Mouse (Mus musculus) lung, postnatal 0 days (tissue): ENCODE results near the gene Bmi1. TPM values are rescaled to one million over a fixed set of nuclear protein-coding genes. Genes with fewer than 3 reads are reported as not detected.

Source experiments
- ATAC-seq: fragments of 200-750 bp; cut with Nextera tagmentation; 2 replicates; pipeline ENCODE4 v1.8.0; 2017; ENCODE audit warnings: moderate library complexity
- DNase-seq: peaks from one replicate; pipeline ENCODE4 v3.0.0-alpha.2; 2016; ENCODE audit warnings: low spot score
- H3K27ac ChIP-seq: fragments of 300-500 bp; sonication (generic); 2 replicates; pipeline ENCODE4 v1.5.1; 2014; ENCODE audit warnings: antibody characterized with exemption, mild to moderate bottlenecking, low read length, mixed read lengths
- H3K27me3 ChIP-seq: fragments of 300-500 bp; sonication (generic); replicated peaks from 2 replicates; pipeline ENCODE4 v1.6.1; 2014; ENCODE audit warnings: low read length, mixed read lengths; ENCODE audit not compliant: insufficient read depth
- H3K36me3 ChIP-seq: fragments of 300-500 bp; sonication (generic); 2 replicates; pipeline ENCODE4 v1.6.1; 2014; ENCODE audit warnings: low read length, mixed read lengths; ENCODE audit not compliant: insufficient read depth
- H3K4me1 ChIP-seq: fragments of 300-500 bp; sonication (generic); 2 replicates; pipeline ENCODE4 v1.6.1; 2014; ENCODE audit warnings: antibody characterized with exemption, low read depth, low read length, mixed read lengths; ENCODE audit not compliant: insufficient read depth
- H3K4me2 ChIP-seq: fragments of 300-500 bp; sonication (generic); replicated peaks from 2 replicates; pipeline ENCODE4 v1.6.1; 2014; ENCODE audit warnings: low read depth, mild to moderate bottlenecking, low read length, moderate library complexity, mixed read lengths
- H3K4me3 ChIP-seq: fragments of 300-500 bp; sonication (generic); 2 replicates; pipeline ENCODE4 v1.5.1; 2014; ENCODE audit warnings: low read depth, low read length
- H3K9ac ChIP-seq: fragments of 300-500 bp; sonication (generic); replicated peaks from 2 replicates; pipeline ENCODE4 v1.6.1; 2014; ENCODE audit warnings: low read depth, mild to moderate bottlenecking
- H3K9me3 ChIP-seq: fragments of 300-500 bp; sonication (generic); 2 replicates; pipeline ENCODE4 v1.6.1; 2016; ENCODE audit warnings: low read length, mixed read lengths
- CTCF ChIP-seq: IDR thresholded peaks from 2 replicates; pipeline ENCODE4 v1.5.1; 2016; ENCODE audit warnings: antibody characterized with exemption, mild to moderate bottlenecking
- EP300 ChIP-seq: IDR thresholded peaks from 2 replicates; pipeline ENCODE4 v1.6.1; 2016; ENCODE audit warnings: antibody characterized with exemption, mild to moderate bottlenecking, control low read depth
- WGBS: fragments of 180-500 bp; shearing (Covaris S2); extraction: QIAGEN DNeasy Blood & Tissue Kit; methylation state at CpG from one replicate; pipeline ENCODE4 v1.1.7; 2014; 5-methylcytosine and 5-hydroxymethylcytosine counted together
- polyA plus RNA-seq: library from polyadenylated mRNA; unstranded; fragments of >200 nt; fragmentation: Nextera tagmentation; extraction: Ambion mirVana; gene quantifications from 2 replicates; pipeline ENCODE4 v1.2.1, GENCODE M21; 2015

Bmi1 gene
- polyA plus RNA-seq = 13.2 and 15.2 TPM in 2 replicates

GRCm38 (mm10) chr2:18676936-18677491 lies at the start of gene Bmi1:
Gene Bmi1, plus strand, starts transcription at chr2:18677018.
- ATAC-seq = peak; percentile 58
- peaks cover 4% of the 10 kb centered on the region; the same call in 1 of the 2 replicates for H3K4me1 ChIP-seq
- no peaks in the 10 kb centered on the region for H3K9me3 ChIP-seq
- H3K9ac ChIP-seq = peak within 1 kb of the TSS; percentile 81
- peak within 1 kb of the TSS; percentile 92 for H3K4me2 ChIP-seq
- 0% methylated on average over 16 of the region's 77 CpGs for WGBS
- peak within 1 kb of the TSS; percentile 87 for H3K4me3 ChIP-seq
- no peaks in the 10 kb centered on the region for H3K36me3 ChIP-seq
- peak within 1 kb of the TSS; percentile 95 for H3K27ac ChIP-seq
- peaks cover 8% of the 10 kb centered on the region; the same call in 1 of the 2 replicates for H3K27me3 ChIP-seq
- no peak for DNase-seq
- TF ChIP-seq EP300 (no peak), CTCF (no peak)

- H3K27ac ChIP-seq = no peak overlapping the region
- no peaks in the 10 kb centered on the region for H3K9me3 ChIP-seq
- H3K36me3 ChIP-seq = no peaks in the 10 kb centered on the region
- no peaks in the 10 kb centered on the region for H3K27me3 ChIP-seq
- DNase-seq (no peak), ATAC-seq (no peak)
- H3K4me1 ChIP-seq = no peaks in the 10 kb centered on the region
- H3K4me2 ChIP-seq = no peak overlapping the region
- no peak overlapping the region for H3K9ac ChIP-seq
- WGBS = 53% methylated on average over 5 of the region's 5 CpGs
- no peak overlapping the region for H3K4me3 ChIP-seq
- no peak for TF ChIP-seq EP300
- TF ChIP-seq CTCF = no peak
Measured at GRCm38 (mm10) chr2:18630547-18630946, 46.3 kb upstream of the Bmi1 start.

- 84% methylated on average over 8 of the region's 8 CpGs for WGBS
- no peak for ATAC-seq
- no peak for DNase-seq
Measured at GRCm38 (mm10) chr2:18635052-18635451, 41.8 kb upstream of the Bmi1 start.

GRCm38 (mm10) chr2:18648563-18648962 lies 28.3 kb upstream of the Bmi1 start:
- Histone ChIP-seq H3K9ac (no peak overlapping the region), H3K4me3 (no peak overlapping the region), H3K4me1 (no peaks in the 10 kb centered on the region), H3K4me2 (no peak overlapping the region), H3K36me3 (no peaks in the 10 kb centered on the region), H3K9me3 (no peaks in the 10 kb centered on the region), H3K27me3 (no peaks in the 10 kb centered on the region), H3K27ac (no peak overlapping the region)
- DNase-seq (no peak), ATAC-seq (no peak)
- no peak for TF ChIP-seq EP300
- no peak for TF ChIP-seq CTCF
- 40% methylated on average over 4 of the region's 4 CpGs for WGBS

More at GRCm38 (mm10) chr2:18635052-18635451, 41.8 kb upstream of the Bmi1 start:
- H3K9me3 ChIP-seq = no peaks in the 10 kb centered on the region
- no peak overlapping the region for H3K4me2 ChIP-seq
- H3K27me3 ChIP-seq = no peaks in the 10 kb centered on the region
- no peak overlapping the region for H3K9ac ChIP-seq
- H3K36me3 ChIP-seq = no peaks in the 10 kb centered on the region
- no peak overlapping the region for H3K27ac ChIP-seq
- no peak overlapping the region for H3K4me3 ChIP-seq
- no peak for TF ChIP-seq EP300
- no peak for TF ChIP-seq CTCF
- H3K4me1 ChIP-seq = no peaks in the 10 kb centered on the region

- TF ChIP-seq CTCF (no peak), EP300 (0 out of 2 replicates have a peak, but pooled peaks have one; percentile 23)
- 38% methylated on average over 5 of the region's 5 CpGs for WGBS
- Histone ChIP-seq H3K9ac (no peak overlapping the region), H3K27ac (no peak overlapping the region), H3K4me1 (no peaks in the 10 kb centered on the region), H3K9me3 (no peaks in the 10 kb centered on the region), H3K36me3 (no peaks in the 10 kb centered on the region), H3K4me2 (no peak overlapping the region), H3K27me3 (no peaks in the 10 kb centered on the region), H3K4me3 (no peak overlapping the region)
- DNase-seq (peak; percentile 6), ATAC-seq (no peak)
Measured at GRCm38 (mm10) chr2:18654821-18655220, 22.0 kb upstream of the Bmi1 start.

GRCm38 (mm10) chr2:18664003-18664402 lies 12.8 kb upstream of the Bmi1 start:
- H3K4me1 ChIP-seq = no peaks in the 10 kb centered on the region
- H3K27me3 ChIP-seq = no peaks in the 10 kb centered on the region
- H3K36me3 ChIP-seq = no peaks in the 10 kb centered on the region
- no peak overlapping the region for H3K9ac ChIP-seq
- TF ChIP-seq CTCF (no peak), EP300 (no peak)
- 64% methylated on average over 3 of the region's 3 CpGs for WGBS
- no peak overlapping the region for H3K4me3 ChIP-seq
- no peak overlapping the region for H3K27ac ChIP-seq
- H3K9me3 ChIP-seq = no peaks in the 10 kb centered on the region
- ATAC-seq (no peak), DNase-seq (no peak)
- H3K4me2 ChIP-seq = no peak overlapping the region

- WGBS = 47% methylated on average over 6 of the region's 6 CpGs
- ATAC-seq (no peak), DNase-seq (no peak)
- TF ChIP-seq CTCF (no peak), EP300 (no peak)
- Histone ChIP-seq H3K27ac (no peak overlapping the region), H3K4me2 (no peak overlapping the region), H3K4me3 (no peak overlapping the region), H3K36me3 (no peaks in the 10 kb centered on the region), H3K9me3 (no peaks in the 10 kb centered on the region), H3K9ac (no peak overlapping the region), H3K27me3 (no peaks in the 10 kb centered on the region), H3K4me1 (no peaks in the 10 kb centered on the region)
Measured at GRCm38 (mm10) chr2:18671041-18671440, 5.8 kb upstream of the Bmi1 start.
